24 mouse cellular contexts compared by ENCODE assay signal in genomic region chr8:124892596-124892995, GRCm38 (mm10). TPM values are rescaled to one million over a fixed set of nuclear protein-coding genes. Genes with fewer than 3 reads are reported as not detected.
A peak's percentile ranks its signal among the peaks of the same experiment; 100 is the strongest.
DNase-seq lines count a peak whose midpoint lies in the region; ATAC-seq and TF ChIP-seq lines count a peak whose summit lies in the region.
"Had no signal": no experiment of that assay in that cellular context is flagged by ENCODE, and none has a peak within 500 bp of the region (broad histone marks: within the 10 kb centered on the region; RNA-seq: fewer than 3 reads in every experiment).

No protein-coding gene starts in this region.

- no peak for ATAC-seq in hindbrain, embryonic 13.5 days (ENCODE audit: low FRiP score)
- ATAC-seq in hindbrain, postnatal 0 days, result no peak
- no peak for ATAC-seq in embryonic facial prominence, embryonic 14.5 days (ENCODE audit: low read depth)
- ATAC-seq in limb, embryonic 14.5 days (ENCODE audit: low FRiP score, low read depth), result no peak
- ATAC-seq in kidney, embryonic 16.5 days (ENCODE audit: low FRiP score, low TSS enrichment), result no peak
- ATAC-seq: activated CD4-positive, CD25-positive, alpha-beta regulatory T cell, adult 4 months; forebrain, embryonic 14.5 days; liver, embryonic 12.5 days had no signal

- TF ChIP-seq POLR2A in limb, embryonic 14.5 days (IDR thresholded peaks at IDR 0.05; ENCODE audit: borderline replicate concordance, extremely low read depth, insufficient read depth, insufficient read length), result no peak

- peaks cover 40% of the 10 kb centered on the region for H3K4me1 ChIP-seq in hindbrain, embryonic 13.5 days (replicated peaks)
- H3K4me1 ChIP-seq in hindbrain, postnatal 0 days (ENCODE audit: insufficient read depth, low read length), result peaks cover 8% of the 10 kb centered on the region
- H3K4me1 ChIP-seq in embryonic facial prominence, embryonic 14.5 days (ENCODE audit: control insufficient read depth, insufficient read depth, low read length), result peaks cover 8% of the 10 kb centered on the region
- H3K4me1 ChIP-seq in limb, embryonic 14.5 days (ENCODE audit: control insufficient read depth, insufficient read depth, low read length), result peaks cover 9% of the 10 kb centered on the region; the same call in 1 of the 2 replicates
- peaks cover 13% of the 10 kb centered on the region for H3K4me1 ChIP-seq in kidney, embryonic 16.5 days (ENCODE audit: insufficient read depth, low read length)

- no peaks in the 10 kb centered on the region for H3K9me3 ChIP-seq in hindbrain, embryonic 13.5 days
- no peaks in the 10 kb centered on the region for H3K9me3 ChIP-seq in hindbrain, postnatal 0 days (ENCODE audit: low read length)
- 0 out of 2 replicates have a peak, but pooled peaks cover 4% of the 10 kb centered on the region for H3K9me3 ChIP-seq in embryonic facial prominence, embryonic 14.5 days (ENCODE audit: control insufficient read depth, low read length)
- peaks cover 3% of the 10 kb centered on the region; the same call in 1 of the 2 replicates for H3K9me3 ChIP-seq in limb, embryonic 14.5 days (ENCODE audit: control insufficient read depth, low read length)
- no peaks in the 10 kb centered on the region; the same call in 1 of the 2 replicates for H3K9me3 ChIP-seq in kidney, embryonic 16.5 days (ENCODE audit: low read length)

- no peak for TF ChIP-seq CTCF in hindbrain, postnatal 0 days (IDR thresholded peaks at IDR 0.05; ENCODE audit: low read depth)

- intact Hi-C loops in left cerebral cortex, postnatal 14 days (cut with DNase I), result no loop called here

- H3K27ac ChIP-seq in hindbrain, embryonic 13.5 days, result no peak overlapping the region
- no peak overlapping the region for H3K27ac ChIP-seq in hindbrain, postnatal 0 days
- no peak overlapping the region; the same call in 1 of the 2 replicates for H3K27ac ChIP-seq in embryonic facial prominence, embryonic 14.5 days (replicated peaks; ENCODE audit: low read depth, low read length)
- H3K27ac ChIP-seq in limb, embryonic 14.5 days (replicated peaks; ENCODE audit: low read depth, low read length), result no peak overlapping the region
- no peak overlapping the region for H3K27ac ChIP-seq in kidney, embryonic 16.5 days (ENCODE audit: low read length)
- H3K27ac ChIP-seq: kidney, postnatal 0 days; liver, embryonic 12.5 days had no signal

- H3K4me2 ChIP-seq in hindbrain, embryonic 13.5 days, result no peak overlapping the region
- H3K4me2 ChIP-seq in hindbrain, postnatal 0 days (ENCODE audit: low read depth, low read length), result no peak overlapping the region
- no peak overlapping the region for H3K4me2 ChIP-seq in embryonic facial prominence, embryonic 14.5 days (ENCODE audit: low read depth, low read length)
- H3K4me2 ChIP-seq in limb, embryonic 14.5 days (replicated peaks; ENCODE audit: low read depth, low read length, severe bottlenecking), result no peak overlapping the region
- no peak overlapping the region for H3K4me2 ChIP-seq in kidney, embryonic 16.5 days (replicated peaks; ENCODE audit: low read depth, low read length)
- H3K4me2 ChIP-seq: heart, embryonic 12.5 days; liver, embryonic 12.5 days; midbrain, embryonic 11.5 days had no signal

- no peak overlapping the region for H3K4me3 ChIP-seq in hindbrain, embryonic 13.5 days
- H3K4me3 ChIP-seq in hindbrain, postnatal 0 days (ENCODE audit: low read length), result no peak overlapping the region
- no peak overlapping the region for H3K4me3 ChIP-seq in embryonic facial prominence, embryonic 14.5 days (ENCODE audit: low read depth, low read length)
- H3K4me3 ChIP-seq in limb, embryonic 14.5 days (replicated peaks; ENCODE audit: low read length), result no peak overlapping the region
- H3K4me3 ChIP-seq in kidney, embryonic 16.5 days (ENCODE audit: low read length), result no peak overlapping the region
- H3K4me3 ChIP-seq: heart, embryonic 12.5 days; liver, embryonic 12.5 days had no signal

- H3K9ac ChIP-seq in hindbrain, embryonic 13.5 days, result peak overlapping the region; percentile 24; the same call in 1 of the 2 replicates
- H3K9ac ChIP-seq in hindbrain, postnatal 0 days (replicated peaks; ENCODE audit: low read length), result no peak overlapping the region
- no peak overlapping the region for H3K9ac ChIP-seq in embryonic facial prominence, embryonic 14.5 days (ENCODE audit: low read depth, low read length)
- no peak overlapping the region for H3K9ac ChIP-seq in limb, embryonic 14.5 days (ENCODE audit: low read depth, low read length, severe bottlenecking)
- H3K9ac ChIP-seq in kidney, embryonic 16.5 days (replicated peaks; ENCODE audit: low read length), result no peak overlapping the region
- H3K9ac ChIP-seq: heart, embryonic 12.5 days; liver, embryonic 12.5 days had no signal

- H3K27me3 ChIP-seq in hindbrain, embryonic 13.5 days, result no peaks in the 10 kb centered on the region
- H3K27me3 ChIP-seq in hindbrain, postnatal 0 days (ENCODE audit: insufficient read depth, low read length), result no peaks in the 10 kb centered on the region
- no peaks in the 10 kb centered on the region for H3K27me3 ChIP-seq in embryonic facial prominence, embryonic 14.5 days (replicated peaks; ENCODE audit: control insufficient read depth, insufficient read depth, low read length)
- H3K27me3 ChIP-seq in limb, embryonic 14.5 days (ENCODE audit: control insufficient read depth, insufficient read depth, low read length), result no peaks in the 10 kb centered on the region
- H3K27me3 ChIP-seq in kidney, embryonic 16.5 days (ENCODE audit: insufficient read depth, low read length), result no peaks in the 10 kb centered on the region
- H3K27me3 ChIP-seq: CH12.LX; heart, embryonic 12.5 days; liver, embryonic 12.5 days had no signal

- 81% methylated on average over 3 of the region's 3 CpGs for WGBS in hindbrain, embryonic 13.5 days
- WGBS in hindbrain, postnatal 0 days, result 67% methylated on average over 3 of the region's 3 CpGs
- WGBS in embryonic facial prominence, embryonic 14.5 days, result 38% methylated on average over 3 of the region's 3 CpGs
- WGBS in limb, embryonic 14.5 days, result 13% methylated on average over 3 of the region's 3 CpGs
- 82% methylated on average over 3 of the region's 3 CpGs for WGBS in kidney, embryonic 16.5 days

- no peak for DNase-seq in hindbrain, postnatal 0 days (ENCODE audit: low spot score)
- peak; percentile 11 for DNase-seq in embryo, embryonic 10.5 days (ENCODE audit: low spot score)
- DNase-seq in embryonic facial prominence, embryonic 14.5 days (ENCODE audit: low spot score), result peak; percentile 37
- DNase-seq in limb, embryonic 14.5 days (ENCODE audit: low spot score), result peak; percentile 18
- no peak for DNase-seq in lung, postnatal 14 days
- DNase-seq in left cerebral cortex, postnatal 14 days (ENCODE audit: low spot score in 2 of 2), result no peak
- DNase-seq: adrenal gland, adult 8-10 months; cerebellum, adult 18-20 months; cerebellum, postnatal 14 days; heart, postnatal 14 days; kidney, adult 18-20 months; lung, adult 18-20 months; lung, postnatal 10 days; spleen, adult 18-20 months; thymus, postnatal 36 days had no signal

- H3K36me3 ChIP-seq in hindbrain, embryonic 13.5 days, result peaks cover 72% of the 10 kb centered on the region
- peaks cover 33% of the 10 kb centered on the region for H3K36me3 ChIP-seq in hindbrain, postnatal 0 days (ENCODE audit: insufficient read depth, low read length)
- H3K36me3 ChIP-seq in embryonic facial prominence, embryonic 14.5 days (ENCODE audit: control insufficient read depth, insufficient read depth, low read length), result peaks cover 66% of the 10 kb centered on the region
- peaks cover 60% of the 10 kb centered on the region for H3K36me3 ChIP-seq in limb, embryonic 14.5 days (ENCODE audit: control insufficient read depth, insufficient read depth, low read length)
- peaks cover 47% of the 10 kb centered on the region for H3K36me3 ChIP-seq in kidney, embryonic 16.5 days (ENCODE audit: insufficient read depth, low read length)

RNA-seq across cellular contexts. Expression of gene Exoc8, which starts 4.9 kb away (rescaled TPM):
- polyA plus RNA-seq in hindbrain, embryonic 13.5 days (2015; fragmentation: Nextera tagmentation; extraction: Ambion mirVana), result 13.2 and 13.8 TPM in 2 replicates
- 28.3 and 36.8 TPM in 2 replicates for total RNA-seq in hindbrain, postnatal 0 days (2014; rRNA removed)
- 10.8 and 10.9 TPM in 2 replicates for polyA plus RNA-seq in hindbrain, postnatal 0 days (2015; fragmentation: Nextera tagmentation; extraction: Ambion mirVana)
- polyA plus RNA-seq in embryonic facial prominence, embryonic 14.5 days (2014; fragmentation: Nextera tagmentation; extraction: Ambion mirVana), result 5.4 and 7.2 TPM in 2 replicates
- 6.4 TPM in 2 replicates for polyA plus RNA-seq in limb, embryonic 14.5 days (2012; rRNA removed)
- 5.7 and 6.8 TPM in 2 replicates for polyA plus RNA-seq in limb, embryonic 14.5 days (2014; fragmentation: Nextera tagmentation; extraction: Ambion mirVana)
- polyA plus RNA-seq in kidney, embryonic 16.5 days (2015; fragmentation: Nextera tagmentation; extraction: Ambion mirVana), result 7.8 and 8.1 TPM in 2 replicates
- 10 to 100 TPM; 35.9 to 36.5 TPM for total RNA-seq in left cerebral cortex, postnatal 14 days (2021)

RNA-seq across cellular contexts. Expression of gene Sprtn, which starts 5.1 kb away (rescaled TPM):
- polyA plus RNA-seq in hindbrain, embryonic 13.5 days (2015; fragmentation: Nextera tagmentation; extraction: Ambion mirVana), result 9.5 and 10.6 TPM in 2 replicates
- 10.6 and 11.6 TPM in 2 replicates for total RNA-seq in hindbrain, postnatal 0 days (2014; rRNA removed)
- 5.8 and 6.0 TPM in 2 replicates for polyA plus RNA-seq in hindbrain, postnatal 0 days (2015; fragmentation: Nextera tagmentation; extraction: Ambion mirVana)
- polyA plus RNA-seq in embryonic facial prominence, embryonic 14.5 days (2014; fragmentation: Nextera tagmentation; extraction: Ambion mirVana), result 9.8 and 10.0 TPM in 2 replicates
- polyA plus RNA-seq in limb, embryonic 14.5 days (2012; rRNA removed), result 16.0 and 16.5 TPM in 2 replicates
- polyA plus RNA-seq in limb, embryonic 14.5 days (2014; fragmentation: Nextera tagmentation; extraction: Ambion mirVana), result 9.9 and 11.3 TPM in 2 replicates
- 9.1 and 9.8 TPM in 2 replicates for polyA plus RNA-seq in kidney, embryonic 16.5 days (2015; fragmentation: Nextera tagmentation; extraction: Ambion mirVana)
- total RNA-seq in left cerebral cortex, postnatal 14 days (2021), result 10 to 100 TPM; 13.8 to 14.8 TPM

RNA-seq across cellular contexts. Expression of gene 2810004N23Rik, which starts 29.7 kb away (rescaled TPM):
- 30.4 and 32.1 TPM in 2 replicates for polyA plus RNA-seq in hindbrain, embryonic 13.5 days (2015; fragmentation: Nextera tagmentation; extraction: Ambion mirVana)
- total RNA-seq in hindbrain, postnatal 0 days (2014; rRNA removed), result 22.8 and 26.6 TPM in 2 replicates
- polyA plus RNA-seq in hindbrain, postnatal 0 days (2015; fragmentation: Nextera tagmentation; extraction: Ambion mirVana), result 21.4 and 21.8 TPM in 2 replicates
- polyA plus RNA-seq in embryonic facial prominence, embryonic 14.5 days (2014; fragmentation: Nextera tagmentation; extraction: Ambion mirVana), result 35.3 and 36.5 TPM in 2 replicates
- 28.7 and 30.6 TPM in 2 replicates for polyA plus RNA-seq in limb, embryonic 14.5 days (2012; rRNA removed)
- 35.2 and 35.4 TPM in 2 replicates for polyA plus RNA-seq in limb, embryonic 14.5 days (2014; fragmentation: Nextera tagmentation; extraction: Ambion mirVana)
- polyA plus RNA-seq in kidney, embryonic 16.5 days (2015; fragmentation: Nextera tagmentation; extraction: Ambion mirVana), result 47.6 and 50.1 TPM in 2 replicates
- total RNA-seq in left cerebral cortex, postnatal 14 days (2021), result 10 to 100 TPM; 20.1 to 20.4 TPM

RNA-seq across cellular contexts. Expression of gene Gnpat, which starts 29.8 kb away (rescaled TPM):
- 83.6 and 85.0 TPM in 2 replicates for polyA plus RNA-seq in hindbrain, embryonic 13.5 days (2015; fragmentation: Nextera tagmentation; extraction: Ambion mirVana)
- total RNA-seq in hindbrain, postnatal 0 days (2014; rRNA removed), result 40.0 and 47.2 TPM in 2 replicates
- polyA plus RNA-seq in hindbrain, postnatal 0 days (2015; fragmentation: Nextera tagmentation; extraction: Ambion mirVana), result 53.5 and 55.8 TPM in 2 replicates
- polyA plus RNA-seq in embryonic facial prominence, embryonic 14.5 days (2014; fragmentation: Nextera tagmentation; extraction: Ambion mirVana), result 96.4 and 97.8 TPM in 2 replicates
- polyA plus RNA-seq in limb, embryonic 14.5 days (2012; rRNA removed), result 87.2 and 94.8 TPM in 2 replicates
- 95.1 and 99.8 TPM in 2 replicates for polyA plus RNA-seq in limb, embryonic 14.5 days (2014; fragmentation: Nextera tagmentation; extraction: Ambion mirVana)
- 120 and 122 TPM in 2 replicates for polyA plus RNA-seq in kidney, embryonic 16.5 days (2015; fragmentation: Nextera tagmentation; extraction: Ambion mirVana)
- total RNA-seq in left cerebral cortex, postnatal 14 days (2021), result 10 to 100 TPM; 56.2 to 60.9 TPM

RNA-seq across cellular contexts. Expression of gene Egln1, which starts 56.5 kb away (rescaled TPM):
- 16.9 and 17.2 TPM in 2 replicates for polyA plus RNA-seq in hindbrain, embryonic 13.5 days (2015; fragmentation: Nextera tagmentation; extraction: Ambion mirVana)
- 41.6 and 45.1 TPM in 2 replicates for total RNA-seq in hindbrain, postnatal 0 days (2014; rRNA removed)
- 13.5 and 14.1 TPM in 2 replicates for polyA plus RNA-seq in hindbrain, postnatal 0 days (2015; fragmentation: Nextera tagmentation; extraction: Ambion mirVana)
- 17.1 and 17.2 TPM in 2 replicates for polyA plus RNA-seq in embryonic facial prominence, embryonic 14.5 days (2014; fragmentation: Nextera tagmentation; extraction: Ambion mirVana)
- polyA plus RNA-seq in limb, embryonic 14.5 days (2012; rRNA removed), result 39.8 and 41.3 TPM in 2 replicates
- 18.5 and 18.8 TPM in 2 replicates for polyA plus RNA-seq in limb, embryonic 14.5 days (2014; fragmentation: Nextera tagmentation; extraction: Ambion mirVana)
- polyA plus RNA-seq in kidney, embryonic 16.5 days (2015; fragmentation: Nextera tagmentation; extraction: Ambion mirVana), result 9.0 and 10.3 TPM in 2 replicates
- total RNA-seq in left cerebral cortex, postnatal 14 days (2021), result 10 to 100 TPM; 57.5 to 58.0 TPM

Comparison
In these comparisons a context has a peak if more than half of its experiments do, and no peak if none do; other contexts are left out.
1. DNase-seq: peak in embryo, embryonic 10.5 days (single experiment), embryonic facial prominence, embryonic 14.5 days (single experiment) and limb, embryonic 14.5 days (single experiment); none in hindbrain, postnatal 0 days (single experiment), lung, postnatal 14 days (single experiment) and left cerebral cortex, postnatal 14 days (0 of 2).